Mouse (Mus musculus) cortical plate, adult 2 months (tissue): ENCODE results near the gene Ndufa4l2.

Experiments used
- CTCF ChIP-seq: fragments of 200-500 bp; IDR thresholded peaks from 2 replicates; pipeline ENCODE4 v1.5.1; 2011; ENCODE audit warnings: mild to moderate bottlenecking, control low read depth, low read length; ENCODE audit not compliant: insufficient read depth; ENCODE audit errors: extremely low read depth
- POLR2A ChIP-seq: fragments of 200-500 bp; IDR thresholded peaks from 2 replicates; pipeline ENCODE4 v1.6.1; 2011; ENCODE audit warnings: mild to moderate bottlenecking, low read length, control low read depth; ENCODE audit not compliant: insufficient read depth; ENCODE audit errors: extremely low read depth

- TF ChIP-seq CTCF, result no peak
- no peak for TF ChIP-seq POLR2A
Measured at GRCm38 (mm10) chr10:127521611-127522080, 6.9 kb downstream of the Ndufa4l2 start.
